Mouse (Mus musculus) myocyte (in vitro differentiated cells): ENCODE results near the gene Fgfbp3.

Experiments used
- CEBPB ChIP-seq: IDR thresholded peaks from 2 replicates; pipeline ENCODE4 v1.6.1; 2011; ENCODE audit warnings: mild to moderate bottlenecking, moderate library complexity; ENCODE audit not compliant: poor library complexity, insufficient read depth, severe bottlenecking
- E2F4 ChIP-seq: IDR thresholded peaks from one replicate; pipeline ENCODE4 v1.6.1; 2011; ENCODE audit warnings: mild to moderate bottlenecking, control low read depth, moderate library complexity; ENCODE audit not compliant: insufficient read depth
- MAX ChIP-seq: IDR thresholded peaks from one replicate; pipeline ENCODE4 v1.6.1; 2011; ENCODE audit warnings: low read depth, mild to moderate bottlenecking, control low read depth
- MYOG ChIP-seq, 3 experiments: IDR thresholded peaks; one replicate each; pipeline ENCODE4 v1.6.1; 2011; ENCODE audit warnings: control low read depth in 2 of 3, low read depth in 2 of 3, mild to moderate bottlenecking in 2 of 3; ENCODE audit not compliant: insufficient read length in 2 of 3, control insufficient read depth in 1 of 3, insufficient read depth in 1 of 3
- POLR2A ChIP-seq: IDR thresholded peaks from one replicate; pipeline ENCODE4 v1.6.1; 2011; ENCODE audit warnings: low read depth, mild to moderate bottlenecking, control low read depth, moderate library complexity; ENCODE audit not compliant: insufficient read length
- POLR2AphosphoS2 ChIP-seq: IDR thresholded peaks from one replicate; pipeline ENCODE4 v1.6.1; 2011; ENCODE audit warnings: low read depth, control low read depth; ENCODE audit not compliant: insufficient read length
- REST ChIP-seq: IDR thresholded peaks from one replicate; pipeline ENCODE4 v1.6.1; 2011; ENCODE audit warnings: mild to moderate bottlenecking, control low read depth, moderate library complexity; ENCODE audit not compliant: insufficient read depth, insufficient read length
- SRF ChIP-seq: IDR thresholded peaks from one replicate; pipeline ENCODE4 v1.6.1; 2011; ENCODE audit warnings: low read depth; ENCODE audit not compliant: control insufficient read depth, insufficient read length
- TCF12 ChIP-seq: IDR thresholded peaks from one replicate; pipeline ENCODE4 v1.6.1; 2011; ENCODE audit warnings: mild to moderate bottlenecking, control low read depth; ENCODE audit not compliant: poor library complexity, insufficient read depth, severe bottlenecking
- TCF3 ChIP-seq: IDR thresholded peaks from one replicate; pipeline ENCODE4 v1.6.1; 2011; ENCODE audit warnings: low read depth, control low read depth; ENCODE audit not compliant: insufficient read length
- USF1 ChIP-seq: IDR thresholded peaks from one replicate; pipeline ENCODE4 v1.6.1; 2011; ENCODE audit warnings: low read depth, mild to moderate bottlenecking, control low read depth, moderate library complexity

DNA sequence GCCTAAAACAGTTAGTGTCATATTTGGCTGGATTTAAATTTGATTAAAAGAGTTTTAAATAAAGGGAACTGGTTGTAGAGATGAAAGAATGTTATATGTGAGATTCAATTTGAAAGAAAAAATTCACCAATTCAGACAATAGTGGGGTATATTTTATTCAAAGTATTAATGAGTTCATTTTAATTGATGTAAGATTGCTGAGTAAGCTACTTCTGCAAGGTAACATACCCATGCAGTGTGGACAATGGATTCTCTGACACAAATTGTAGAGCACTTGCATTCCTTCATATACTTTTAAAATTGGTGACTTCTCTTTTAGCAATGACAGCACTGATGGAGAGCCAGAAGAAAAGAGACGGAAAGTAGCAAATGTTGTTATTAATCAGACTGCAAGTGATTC is 41.9 kb upstream of the Fgfbp3 start:
- TF ChIP-seq REST (no peak), POLR2A (no peak), MYOG (IDR thresholded peaks at IDR 0.05; ENCODE audit: control insufficient read depth in 1 of 3, insufficient read depth in 1 of 3, insufficient read length in 2 of 3, low read depth in 2 of 3) (no peak), CEBPB (no peak), POLR2AphosphoS2 (no peak), MAX (no peak), SRF (no peak), USF1 (no peak), E2F4 (no peak), TCF12 (no peak), TCF3 (no peak)
